Mouse (Mus musculus) cortical plate, adult 2 months (tissue): ENCODE measurements at regions not wholly inside any gene's neighbourhood (a gene's known extent, or its start where the extent isn't known, plus 50 kb on each side); places are given as distances from the start of the nearest gene placed in this dataset.

Source experiments
- CTCF ChIP-seq: fragments of 200-500 bp; IDR thresholded peaks from 2 replicates; pipeline ENCODE4 v1.5.1; 2011; ENCODE audit warnings: mild to moderate bottlenecking, control low read depth, low read length; ENCODE audit not compliant: insufficient read depth; ENCODE audit errors: extremely low read depth
- POLR2A ChIP-seq: fragments of 200-500 bp; IDR thresholded peaks from 2 replicates; pipeline ENCODE4 v1.6.1; 2011; ENCODE audit warnings: mild to moderate bottlenecking, low read length, control low read depth; ENCODE audit not compliant: insufficient read depth; ENCODE audit errors: extremely low read depth

GRCm38 (mm10) chr11:21036161-21036916, 54.8 kb upstream of the Peli1 start:
- no peak for TF ChIP-seq POLR2A
- no peak for TF ChIP-seq CTCF
